Comparison of ENCODE assay signal across 7 mouse cellular contexts in genomic region chr7:49450261-49451141, GRCm38 (mm10).
DNase-seq lines count a peak whose midpoint lies in the region; ATAC-seq and TF ChIP-seq lines count a peak whose summit lies in the region.

No protein-coding gene starts in this region.

- no peak for TF ChIP-seq POLR2A in embryonic fibroblast, embryonic 13.5 days (IDR thresholded peaks at IDR 0.05; ENCODE audit: low read depth, low read length)

- peak; percentile 73 for ATAC-seq in limb, embryonic 11.5 days (ENCODE audit: insufficient number of reproducible peaks, low FRiP score, low TSS enrichment, low read depth)
- 0 out of 2 replicates have a peak, but pooled peaks have one; percentile 13 for ATAC-seq in neural tube, embryonic 14.5 days (ENCODE audit: low read depth)

- 3% methylated on average over 22 of the region's 22 CpGs for WGBS in limb, embryonic 11.5 days
- WGBS in neural tube, embryonic 14.5 days: 26% methylated on average over 22 of the region's 22 CpGs

- no peak overlapping the region for H3K4me3 ChIP-seq in embryonic fibroblast, embryonic 13.5 days (ENCODE audit: insufficient read depth, low read length)
- peak overlapping the region; percentile 16 for H3K4me3 ChIP-seq in limb, embryonic 11.5 days (ENCODE audit: low read depth, low read length)
- no peak overlapping the region for H3K4me3 ChIP-seq in neural tube, embryonic 14.5 days (ENCODE audit: low read depth, low read length)

- no peak for TF ChIP-seq CTCF in embryonic fibroblast, embryonic 13.5 days (IDR thresholded peaks at IDR 0.05; ENCODE audit: borderline replicate concordance, insufficient read depth, low read length)

- H3K36me3 ChIP-seq in limb, embryonic 11.5 days (ENCODE audit: control insufficient read depth, insufficient read depth, low read length): no peaks in the 10 kb centered on the region
- H3K36me3 ChIP-seq in neural tube, embryonic 14.5 days (ENCODE audit: control insufficient read depth, insufficient read depth, low read length): no peaks in the 10 kb centered on the region

- DNase-seq in ovary, adult 18-20 months (ENCODE audit: low spot score): peak; percentile 36
- no peak for DNase-seq in ovary, postnatal 14 days (ENCODE audit: low spot score)
- peak; percentile 74 for DNase-seq in limb, embryonic 11.5 days (ENCODE audit: low spot score)
- no peak for DNase-seq in gastrocnemius, postnatal 25 days
- DNase-seq in ovary, postnatal 10 days (ENCODE audit: low spot score): no peak

- H3K9ac ChIP-seq in limb, embryonic 11.5 days (ENCODE audit: low read length): peak overlapping the region; percentile 30; the same call in 1 of the 2 replicates
- no peak overlapping the region for H3K9ac ChIP-seq in neural tube, embryonic 14.5 days (replicated peaks; ENCODE audit: low read depth, low read length)

- H3K27me3 ChIP-seq in limb, embryonic 11.5 days (ENCODE audit: control insufficient read depth, insufficient read depth, low read length): no peaks in the 10 kb centered on the region
- no peaks in the 10 kb centered on the region for H3K27me3 ChIP-seq in neural tube, embryonic 14.5 days (ENCODE audit: control insufficient read depth, insufficient read depth, low read length)

- no peaks in the 10 kb centered on the region for H3K9me3 ChIP-seq in limb, embryonic 11.5 days (ENCODE audit: control insufficient read depth, low read length)
- no peaks in the 10 kb centered on the region for H3K9me3 ChIP-seq in neural tube, embryonic 14.5 days (ENCODE audit: control insufficient read depth, low read length)

- H3K27ac ChIP-seq in embryonic fibroblast, embryonic 13.5 days (ENCODE audit: insufficient read depth, low read length): peak overlapping the region; percentile 12; the same call in 1 of the 2 replicates
- H3K27ac ChIP-seq in limb, embryonic 11.5 days (replicated peaks; ENCODE audit: low read depth, low read length): peak overlapping the region; percentile 51; the same call in 1 of the 2 replicates
- H3K27ac ChIP-seq in neural tube, embryonic 14.5 days (ENCODE audit: low read depth, low read length): no peak overlapping the region

- H3K4me1 ChIP-seq in embryonic fibroblast, embryonic 13.5 days (ENCODE audit: control insufficient read depth, insufficient read depth, low read length): peaks cover 15% of the 10 kb centered on the region
- peaks cover 15% of the 10 kb centered on the region for H3K4me1 ChIP-seq in limb, embryonic 11.5 days (ENCODE audit: control insufficient read depth, insufficient read depth, low read length)
- peaks cover 4% of the 10 kb centered on the region; the same call in 1 of the 2 replicates for H3K4me1 ChIP-seq in neural tube, embryonic 14.5 days (ENCODE audit: control insufficient read depth, insufficient read depth, low read length)

- H3K4me2 ChIP-seq in limb, embryonic 11.5 days (ENCODE audit: low read depth, severe bottlenecking): peak overlapping the region; percentile 54
- no peak overlapping the region for H3K4me2 ChIP-seq in neural tube, embryonic 14.5 days (ENCODE audit: low read depth, low read length)

Comparison
In these comparisons a context has a peak if more than half of its experiments do, and no peak if none do; other contexts are left out.
1. DNase-seq: peak in ovary, adult 18-20 months (single experiment) and limb, embryonic 11.5 days (single experiment); none in ovary, postnatal 14 days (single experiment), gastrocnemius, postnatal 25 days (single experiment) and ovary, postnatal 10 days (single experiment).